Mouse (Mus musculus) G1E (cell line): Measurements from ENCODE around the gene Traf5.

Source experiments
- CTCF ChIP-seq: IDR thresholded peaks from 2 replicates; pipeline ENCODE4 v1.5.1; 2012; ENCODE audit warnings: low read depth, low read length, inconsistent platforms, mixed read lengths
- GATA1 ChIP-seq: IDR thresholded peaks from 2 replicates; pipeline ENCODE4 v1.6.1; 2012; ENCODE audit warnings: borderline replicate concordance, low read length, inconsistent platforms, mixed read lengths
- GATA2 ChIP-seq: IDR thresholded peaks from 2 replicates; pipeline ENCODE4 v1.6.1; 2012; ENCODE audit warnings: low read depth, low read length, inconsistent platforms, borderline replicate concordance
- POLR2AphosphoS5 ChIP-seq: IDR thresholded peaks from 2 replicates; pipeline ENCODE4 v1.6.1; 2012; ENCODE audit warnings: low read depth, low read length, inconsistent platforms; ENCODE audit not compliant: insufficient replicate concordance
- TAL1 ChIP-seq: conservative IDR thresholded peaks from 2 replicates; pipeline ENCODE4 v1.6.1; 2012; ENCODE audit warnings: low read depth, low read length, inconsistent platforms, mixed read lengths

- TF ChIP-seq CTCF, result no peak
- no peak for TF ChIP-seq GATA1
- TF ChIP-seq TAL1, result no peak
- no peak for TF ChIP-seq GATA2
- no peak for TF ChIP-seq POLR2AphosphoS5
Measured at GRCm38 (mm10) chr1:191987481-191987769, 104.9 kb downstream of the Traf5 start.
